Mouse (Mus musculus) midbrain, embryonic 13.5 days (tissue): ENCODE results near the gene Tep1. TPM values are rescaled to one million over a fixed set of nuclear protein-coding genes. Genes with fewer than 3 reads are reported as not detected.
"Not testable (repeated sequence)": the region's sequence is repeated elsewhere in the genome, so short reads cannot be mapped to it uniquely, and the experiment has no call there.

Experiments used
- ATAC-seq: fragments of 200-750 bp; cut with Nextera tagmentation; 2 replicates; pipeline ENCODE4 v1.8.0; 2017; ENCODE audit warnings: mild to moderate bottlenecking, moderate TSS enrichment, moderate library complexity
- H3K27ac ChIP-seq: fragments of 300-500 bp; sonication (generic); 2 replicates; pipeline ENCODE4 v1.5.1; 2015; ENCODE audit warnings: inconsistent platforms, mild to moderate bottlenecking, moderate library complexity
- H3K27me3 ChIP-seq: fragments of 300-500 bp; sonication (generic); 2 replicates; pipeline ENCODE4 v1.6.1; 2015; ENCODE audit warnings: mild to moderate bottlenecking, inconsistent platforms
- H3K36me3 ChIP-seq: fragments of 300-500 bp; sonication (generic); 2 replicates; pipeline ENCODE4 v1.6.1; 2015; ENCODE audit warnings: mild to moderate bottlenecking, inconsistent platforms
- H3K4me1 ChIP-seq: fragments of 300-500 bp; sonication (generic); replicated peaks from 2 replicates; pipeline ENCODE4 v1.6.1; 2015; ENCODE audit warnings: inconsistent platforms
- H3K4me2 ChIP-seq: fragments of 300-500 bp; sonication (generic); replicated peaks from 2 replicates; pipeline ENCODE4 v1.6.1; 2015; ENCODE audit warnings: moderate library complexity, mild to moderate bottlenecking, inconsistent platforms
- H3K4me3 ChIP-seq: fragments of 300-500 bp; sonication (generic); replicated peaks from 2 replicates; pipeline ENCODE4 v1.5.1; 2015; ENCODE audit warnings: mild to moderate bottlenecking, inconsistent platforms
- H3K9ac ChIP-seq: fragments of 300-500 bp; sonication (generic); replicated peaks from 2 replicates; pipeline ENCODE4 v1.6.1; 2015; ENCODE audit warnings: mild to moderate bottlenecking, inconsistent platforms
- H3K9me3 ChIP-seq: fragments of 300-500 bp; sonication (generic); 2 replicates; pipeline ENCODE4 v1.6.1; 2016; ENCODE audit warnings: mild to moderate bottlenecking, inconsistent platforms
- WGBS: fragments of 180-500 bp; shearing (Covaris S2); methylation state at CpG from one replicate; pipeline ENCODE4 v1.1.7; 2015; 5-methylcytosine and 5-hydroxymethylcytosine counted together
- polyA plus RNA-seq: library from polyadenylated mRNA; unstranded; fragments of >200 nt; fragmentation: Nextera tagmentation; extraction: Ambion mirVana; gene quantifications from 2 replicates; pipeline ENCODE4 v1.2.1, GENCODE M21; 2015

Gene Tep1
- 2.7 and 4.5 TPM in 2 replicates for polyA plus RNA-seq

- Histone ChIP-seq H3K27ac (no peak within 1 kb of the TSS), H3K27me3 (no peaks in the 10 kb centered on the region), H3K9me3 (no peaks in the 10 kb centered on the region), H3K4me3 (peak within 1 kb of the TSS; percentile 45), H3K4me2 (peak within 1 kb of the TSS; percentile 60), H3K36me3 (no peaks in the 10 kb centered on the region), H3K9ac (peak within 1 kb of the TSS; percentile 54), H3K4me1 (peaks cover 10% of the 10 kb centered on the region; the same call in 1 of the 2 replicates)
- peak; percentile 91 for ATAC-seq
- 7% methylated on average over 32 of the region's 32 CpGs for WGBS
Observed at GRCm38 (mm10) chr14:50869889-50870804, at the start of gene Tep1. Gene Tep1 (minus strand): TSS chr14:50870560.

GRCm38 (mm10) chr14:50911356-50911755, 41.0 kb upstream of the Tep1 start:
- no peak for ATAC-seq
- 49% methylated on average over 3 of the region's 3 CpGs for WGBS
- Histone ChIP-seq H3K4me3 (no peak overlapping the region), H3K27me3 (no peaks in the 10 kb centered on the region), H3K9me3 (no peaks in the 10 kb centered on the region), H3K9ac (no peak overlapping the region), H3K4me2 (no peak overlapping the region), H3K27ac (no peak overlapping the region), H3K36me3 (peaks cover 42% of the 10 kb centered on the region), H3K4me1 (no peaks in the 10 kb centered on the region)

- no peak overlapping the region for H3K4me2 ChIP-seq
- H3K36me3 ChIP-seq, result peaks cover 12% of the 10 kb centered on the region
- no peaks in the 10 kb centered on the region for H3K27me3 ChIP-seq
- peaks cover 9% of the 10 kb centered on the region for H3K4me1 ChIP-seq
- H3K9ac ChIP-seq, result no peak overlapping the region
- H3K27ac ChIP-seq, result no peak overlapping the region
- H3K9me3 ChIP-seq, result no peaks in the 10 kb centered on the region
- 83% methylated on average over 4 of the region's 4 CpGs for WGBS
- H3K4me3 ChIP-seq, result no peak overlapping the region
- ATAC-seq, result no peak
Observed at GRCm38 (mm10) chr14:50908126-50908525, 37.8 kb upstream of the Tep1 start.

- H3K9me3 ChIP-seq, H3K4me2 ChIP-seq, H3K9ac ChIP-seq, H3K36me3 ChIP-seq, H3K27me3 ChIP-seq, H3K4me1 ChIP-seq, ATAC-seq, H3K4me3 ChIP-seq, H3K27ac ChIP-seq: not testable (repeated sequence)
Observed at GRCm38 (mm10) chr14:50905327-50905726, 35.0 kb upstream of the Tep1 start.

- H3K4me2 ChIP-seq, result no peak overlapping the region
- no peaks in the 10 kb centered on the region for H3K36me3 ChIP-seq
- H3K4me3 ChIP-seq, result no peak overlapping the region
- no peaks in the 10 kb centered on the region for H3K27me3 ChIP-seq
- ATAC-seq, result no peak
- 80% methylated on average over 4 of the region's 4 CpGs for WGBS
- no peak overlapping the region for H3K9ac ChIP-seq
- H3K27ac ChIP-seq, result no peak overlapping the region
- no peaks in the 10 kb centered on the region for H3K9me3 ChIP-seq
- H3K4me1 ChIP-seq, result peaks cover 9% of the 10 kb centered on the region
Observed at GRCm38 (mm10) chr14:50904828-50905129, 34.4 kb upstream of the Tep1 start.

DNA sequence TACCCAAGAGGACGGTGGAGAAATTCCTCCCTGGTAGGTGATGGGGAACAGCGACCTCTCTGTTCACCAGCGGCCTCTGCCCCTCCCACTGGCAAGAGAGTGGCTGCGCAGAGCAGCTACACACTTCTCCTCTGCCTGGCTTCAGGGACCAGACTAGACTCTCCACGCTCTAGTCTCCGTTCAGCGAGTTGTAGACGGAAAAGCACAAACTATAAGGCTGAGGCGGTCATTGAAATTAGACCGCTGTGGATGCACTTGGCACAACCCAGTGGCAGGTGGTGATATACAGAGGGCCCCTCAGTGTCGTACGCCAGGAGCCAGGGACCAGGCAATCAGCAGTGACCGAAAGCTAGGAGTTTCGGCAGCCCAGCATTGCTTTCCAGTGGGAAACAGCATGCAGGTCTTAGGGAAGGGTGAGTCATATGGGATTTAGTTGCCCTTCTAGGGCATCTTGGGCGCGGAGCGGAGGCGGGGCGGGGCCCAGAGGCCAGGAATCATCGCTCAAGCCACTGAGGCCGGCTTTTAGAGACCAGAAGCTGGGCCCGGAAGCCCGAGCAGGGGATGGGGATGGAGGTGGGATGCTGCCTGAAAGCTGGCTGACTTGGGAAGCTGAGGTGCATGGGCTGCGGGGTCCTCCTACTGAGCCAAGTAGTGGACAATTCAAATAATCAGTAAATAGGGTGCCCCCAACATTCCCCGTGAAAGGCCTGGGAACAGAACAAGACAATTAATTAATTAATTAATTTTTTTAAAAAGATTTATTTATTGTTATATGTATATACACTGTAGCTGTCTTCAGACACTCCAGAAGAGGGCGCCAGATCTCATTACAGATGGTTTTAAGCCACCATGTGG, 33.8 kb upstream of the Tep1 start:
- Histone ChIP-seq H3K9ac (peak overlapping the region; percentile 50), H3K27ac (no peak overlapping the region), H3K4me2 (peak overlapping the region; percentile 62), H3K27me3 (no peaks in the 10 kb centered on the region), H3K9me3 (no peaks in the 10 kb centered on the region), H3K36me3 (no peaks in the 10 kb centered on the region), H3K4me1 (peaks cover 9% of the 10 kb centered on the region), H3K4me3 (peak overlapping the region; percentile 43)
- peak; percentile 90 for ATAC-seq
- WGBS, result 3% methylated on average over 26 of the region's 26 CpGs

GRCm38 (mm10) chr14:50897992-50898391, 27.6 kb upstream of the Tep1 start:
- not testable (repeated sequence) for ATAC-seq

GRCm38 (mm10) chr14:50897374-50897765, 27.0 kb upstream of the Tep1 start, which contains the start of gene Klhl33:
Gene Klhl33 (minus strand): TSS chr14:50897507.
- peaks cover 14% of the 10 kb centered on the region for H3K4me1 ChIP-seq
- peak within 1 kb of the TSS; percentile 78 for H3K9ac ChIP-seq
- H3K27ac ChIP-seq, result peak within 1 kb of the TSS; percentile 3; the same call in 1 of the 2 replicates
- peaks cover 12% of the 10 kb centered on the region; the same call in 1 of the 2 replicates for H3K27me3 ChIP-seq
- H3K4me3 ChIP-seq, result peak within 1 kb of the TSS; percentile 52
- ATAC-seq, result peak; percentile 37
- H3K36me3 ChIP-seq, result no peaks in the 10 kb centered on the region
- no peaks in the 10 kb centered on the region for H3K9me3 ChIP-seq
- peak within 1 kb of the TSS; percentile 90 for H3K4me2 ChIP-seq
- 44% methylated on average over 7 of the region's 7 CpGs for WGBS

More at GRCm38 (mm10) chr14:50897992-50898391, 27.6 kb upstream of the Tep1 start:
- 96% methylated on average over 2 of the region's 2 CpGs for WGBS
- peaks cover 12% of the 10 kb centered on the region; the same call in 1 of the 2 replicates for H3K27me3 ChIP-seq
- H3K9ac ChIP-seq, H3K4me3 ChIP-seq, H3K36me3 ChIP-seq, H3K4me2 ChIP-seq, H3K9me3 ChIP-seq, H3K27ac ChIP-seq: not testable (repeated sequence)
- H3K4me1 ChIP-seq, result peaks cover 14% of the 10 kb centered on the region

GRCm38 (mm10) chr14:50896747-50897373, 26.5 kb upstream of the Tep1 start:
- peak; percentile 83 for ATAC-seq
- H3K4me2 ChIP-seq, result peak overlapping the region; percentile 90
- H3K4me3 ChIP-seq, result peak overlapping the region; percentile 52
- H3K27ac ChIP-seq, result peak overlapping the region; percentile 3; the same call in 1 of the 2 replicates
- H3K4me1 ChIP-seq, result peaks cover 14% of the 10 kb centered on the region
- no peaks in the 10 kb centered on the region for H3K36me3 ChIP-seq
- H3K9me3 ChIP-seq, result no peaks in the 10 kb centered on the region
- H3K27me3 ChIP-seq, result peaks cover 12% of the 10 kb centered on the region; the same call in 1 of the 2 replicates
- WGBS, result 17% methylated on average over 23 of the region's 23 CpGs
- H3K9ac ChIP-seq, result peak overlapping the region; percentile 78

GRCm38 (mm10) chr14:50895985-50896746, 25.8 kb upstream of the Tep1 start:
- peak overlapping the region; percentile 78 for H3K9ac ChIP-seq
- 19% methylated on average over 19 of the region's 19 CpGs for WGBS
- H3K4me1 ChIP-seq, result peaks cover 14% of the 10 kb centered on the region
- H3K27me3 ChIP-seq, result peaks cover 12% of the 10 kb centered on the region; the same call in 1 of the 2 replicates
- H3K27ac ChIP-seq, result peak overlapping the region; percentile 3; the same call in 1 of the 2 replicates
- H3K9me3 ChIP-seq, result no peaks in the 10 kb centered on the region
- peak overlapping the region; percentile 52 for H3K4me3 ChIP-seq
- H3K36me3 ChIP-seq, result no peaks in the 10 kb centered on the region
- ATAC-seq, result peak; percentile 60
- peak overlapping the region; percentile 90 for H3K4me2 ChIP-seq

DNA sequence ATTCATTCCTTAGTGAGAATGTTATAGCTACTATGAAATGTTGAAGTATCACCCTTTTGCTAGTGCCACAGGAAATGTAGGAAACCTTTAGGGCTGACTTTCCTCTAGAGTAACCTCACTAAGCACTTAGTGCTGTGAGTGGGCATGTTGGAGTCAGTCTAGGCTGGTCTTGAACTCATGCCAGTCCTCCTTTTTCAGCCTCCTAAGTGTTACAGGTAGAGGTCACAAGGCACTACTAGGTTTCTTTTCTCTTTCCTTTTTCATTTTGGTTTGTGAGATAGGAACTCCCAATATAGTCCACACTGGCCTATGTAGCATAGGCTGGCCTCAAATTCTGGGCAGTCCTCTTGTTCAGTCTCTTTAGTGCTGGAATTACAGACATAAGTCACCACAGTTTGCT, 25.0 kb upstream of the Tep1 start:
- Histone ChIP-seq H3K4me2 (no peak overlapping the region), H3K27ac (no peak overlapping the region), H3K4me1 (peaks cover 14% of the 10 kb centered on the region), H3K9ac (no peak overlapping the region), H3K27me3 (peaks cover 12% of the 10 kb centered on the region; the same call in 1 of the 2 replicates), H3K36me3 (no peaks in the 10 kb centered on the region), H3K9me3 (no peaks in the 10 kb centered on the region), H3K4me3 (no peak overlapping the region)
- ATAC-seq, result no peak
